Mouse (Mus musculus) MEL (cell line): ENCODE results near the gene Steap3.

Experiments
- MAFK ChIP-seq: IDR thresholded peaks from 2 replicates; pipeline ENCODE4 v1.6.1; 2011; ENCODE audit warnings: low read depth, mild to moderate bottlenecking, low read length, improper control_type of control experiment, borderline replicate concordance
- MYB ChIP-seq: IDR thresholded peaks from 2 replicates; pipeline ENCODE4 v1.6.1; 2011; ENCODE audit warnings: mild to moderate bottlenecking, low read depth, low read length, improper control_type of control experiment
- POLR2A ChIP-seq, 2 experiments: IDR thresholded peaks; 2 replicates each; pipeline ENCODE4 v1.6.1; 2011 to 2012; ENCODE audit warnings: low read length in 2 of 2, mild to moderate bottlenecking in 2 of 2, control low read depth in 1 of 2, improper control_type of control experiment in 1 of 2, low read depth in 1 of 2, moderate library complexity in 1 of 2; ENCODE audit not compliant: control insufficient read depth in 1 of 2, insufficient read depth in 1 of 2, poor library complexity in 1 of 2

GRCm38 (mm10) chr1:120207568-120207967 lies 64.9 kb downstream of the Steap3 start:
- TF ChIP-seq MAFK (no peak), POLR2A (IDR thresholded peaks at IDR 0.05; ENCODE audit: control insufficient read depth in 1 of 2, insufficient read depth in 1 of 2, low read depth in 1 of 2, low read length in 2 of 2, poor library complexity in 1 of 2) (no peak), MYB (no peak)
